Mouse (Mus musculus): Measurements from ENCODE around the gene Ptpn12.

Ptpn12 gene

DNA sequence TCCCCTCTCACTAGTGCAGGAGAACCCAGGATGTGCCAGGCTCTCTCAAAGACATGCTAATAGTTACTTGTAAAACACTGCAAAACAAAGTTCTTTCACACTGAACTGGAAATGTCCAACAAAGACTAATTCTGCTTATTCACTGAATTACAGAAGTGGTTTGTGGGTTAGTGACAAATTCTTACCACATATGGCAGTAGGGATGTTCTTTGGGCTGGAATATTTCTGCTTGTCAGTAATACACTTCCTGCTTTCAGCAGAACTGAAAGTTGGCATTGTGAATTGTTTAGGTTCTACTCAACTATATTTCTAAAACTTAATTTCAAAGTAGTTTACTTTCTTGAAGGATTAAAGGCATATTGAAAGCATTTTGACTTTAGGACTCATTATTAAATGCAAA is 25.5 kb downstream of the Ptpn12 start:
- DNase-seq (ENCODE audit: low spot score in 2 of 2) = no peak

DNA sequence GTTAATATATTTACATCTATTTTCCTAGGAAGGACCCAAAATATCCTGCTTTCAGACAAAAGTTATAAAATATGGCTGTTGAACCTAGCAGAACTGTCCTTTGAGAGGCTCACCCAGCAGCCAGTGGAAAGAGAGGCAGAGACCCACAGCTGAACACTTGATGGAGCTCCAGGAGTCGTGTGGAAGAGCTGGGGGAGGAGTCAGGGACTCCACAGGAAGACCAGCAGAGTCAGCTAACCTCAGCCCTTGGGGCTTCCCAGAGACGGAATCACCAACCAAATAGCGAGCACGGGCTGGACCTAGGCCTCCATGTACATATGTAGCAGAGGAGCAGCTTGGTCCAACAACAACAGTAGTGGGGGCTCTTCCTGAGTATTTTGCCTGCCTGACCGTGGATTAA is 38.6 kb downstream of the Ptpn12 start:
- DNase-seq (ENCODE audit: low spot score in 2 of 2) = no peak

DNA sequence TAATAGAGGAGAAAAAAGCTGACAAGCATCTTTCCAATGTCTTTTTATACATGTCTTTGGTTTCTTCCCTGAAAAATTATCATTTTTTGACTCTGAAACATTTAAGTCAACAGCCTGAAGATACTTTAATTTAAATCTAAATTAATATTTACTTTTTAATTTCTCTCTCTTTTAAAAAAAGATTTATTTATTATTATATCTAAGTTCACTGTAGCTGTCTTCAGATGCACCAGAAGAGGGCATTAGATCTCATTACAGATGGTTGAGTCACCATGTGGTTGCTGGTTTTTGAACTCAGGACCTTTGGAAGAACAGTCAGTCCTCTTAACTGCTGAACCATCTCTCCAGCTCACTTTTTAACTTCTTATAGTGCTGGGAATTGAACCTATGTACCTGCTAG is 44.8 kb downstream of the Ptpn12 start:
- DNase-seq (ENCODE audit: low spot score in 2 of 2) = no peak

- peak; percentile 60 to 63 for DNase-seq (ENCODE audit: low spot score in 2 of 2)
Observed at GRCm38 (mm10) chr5:21002723-21003122, 53.0 kb downstream of the Ptpn12 start.

GRCm38 (mm10) chr5:21001622-21002315 is 53.9 kb downstream of the Ptpn12 start:
- DNase-seq (ENCODE audit: low spot score in 2 of 2) = no peak

GRCm38 (mm10) chr5:20998427-20998826 is 57.3 kb downstream of the Ptpn12 start:
- no peak for DNase-seq (ENCODE audit: low spot score in 2 of 2)

GRCm38 (mm10) chr5:20997555-20997954 is 58.2 kb downstream of the Ptpn12 start:
- no peak for DNase-seq (ENCODE audit: low spot score in 2 of 2)

- DNase-seq (ENCODE audit: low spot score in 2 of 2) = no peak
Observed at GRCm38 (mm10) chr5:20990062-20990809, 65.5 kb downstream of the Ptpn12 start.

GRCm38 (mm10) chr5:20986271-20986670 is 69.4 kb downstream of the Ptpn12 start:
- no peak for DNase-seq (ENCODE audit: low spot score in 2 of 2)

DNA sequence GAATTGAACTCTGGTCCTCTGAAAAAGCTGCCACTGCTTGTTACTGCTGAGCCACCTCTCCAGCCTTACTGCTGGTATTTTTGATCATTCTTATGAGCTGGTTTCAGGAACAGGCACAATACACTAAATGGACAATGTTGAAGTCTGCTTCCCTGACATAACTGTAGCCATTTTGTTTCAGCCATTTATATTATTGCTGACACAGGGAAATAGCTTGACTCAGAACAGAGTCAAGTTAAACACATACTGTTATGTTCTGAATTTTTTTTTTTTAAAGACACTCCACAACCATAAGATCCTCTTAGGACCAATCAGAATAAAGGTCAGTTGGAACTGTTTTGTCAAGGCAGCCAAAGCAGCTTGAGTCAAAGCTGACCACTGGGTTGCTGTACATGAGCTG is 72.2 kb downstream of the Ptpn12 start:
- no peak for DNase-seq (ENCODE audit: low spot score in 2 of 2)

GRCm38 (mm10) chr5:20974690-20975089 is 81.0 kb downstream of the Ptpn12 start:
- DNase-seq (ENCODE audit: low spot score in 2 of 2) = no peak

DNA sequence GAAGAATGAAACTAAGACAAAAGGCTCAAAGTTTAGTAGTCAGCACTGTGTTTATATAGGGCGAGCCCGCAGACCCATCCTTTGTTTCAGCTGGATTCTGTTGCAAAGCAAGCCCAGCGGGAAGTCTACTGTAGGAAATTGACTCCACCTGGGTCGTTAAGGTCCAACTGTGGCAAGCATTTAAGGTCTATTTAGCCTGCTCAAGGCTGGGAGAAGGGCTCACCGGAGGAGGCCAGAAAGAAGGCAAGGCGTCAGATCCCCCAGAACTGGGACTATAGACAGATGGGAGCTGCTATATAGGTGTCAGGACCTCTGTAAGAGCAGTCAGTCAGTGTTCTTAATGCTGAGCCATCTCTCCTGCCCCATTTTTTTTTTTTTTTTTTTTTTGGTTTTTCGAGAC is 81.7 kb downstream of the Ptpn12 start:
- DNase-seq (ENCODE audit: low spot score in 2 of 2) = no peak

- DNase-seq (ENCODE audit: low spot score in 2 of 2) = no peak
Observed at GRCm38 (mm10) chr5:20973069-20973468, 82.6 kb downstream of the Ptpn12 start.

- DNase-seq (ENCODE audit: low spot score in 2 of 2) = peak; percentile 36 to 67
Observed at GRCm38 (mm10) chr5:20968963-20969362, 86.7 kb downstream of the Ptpn12 start.

DNA sequence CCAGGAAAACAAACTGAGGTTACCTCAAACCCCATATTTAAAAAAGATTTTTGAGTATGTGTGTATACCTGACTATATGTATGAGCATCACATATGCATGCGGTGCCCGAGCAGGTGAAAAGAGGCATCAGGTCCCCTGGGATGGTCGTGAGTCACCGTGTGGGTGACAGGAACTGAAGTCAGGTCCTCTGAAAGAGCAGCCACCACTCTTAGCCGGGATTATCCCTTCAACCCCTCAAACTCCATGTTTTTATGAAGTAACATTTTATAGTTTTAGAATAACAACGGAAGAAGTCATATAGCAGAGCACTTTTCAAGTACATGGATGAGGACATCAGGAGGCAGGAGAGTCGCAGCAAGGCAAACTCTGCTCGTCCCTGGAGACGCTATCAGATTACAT is 87.2 kb downstream of the Ptpn12 start:
- DNase-seq (ENCODE audit: low spot score in 2 of 2) = no peak

DNA sequence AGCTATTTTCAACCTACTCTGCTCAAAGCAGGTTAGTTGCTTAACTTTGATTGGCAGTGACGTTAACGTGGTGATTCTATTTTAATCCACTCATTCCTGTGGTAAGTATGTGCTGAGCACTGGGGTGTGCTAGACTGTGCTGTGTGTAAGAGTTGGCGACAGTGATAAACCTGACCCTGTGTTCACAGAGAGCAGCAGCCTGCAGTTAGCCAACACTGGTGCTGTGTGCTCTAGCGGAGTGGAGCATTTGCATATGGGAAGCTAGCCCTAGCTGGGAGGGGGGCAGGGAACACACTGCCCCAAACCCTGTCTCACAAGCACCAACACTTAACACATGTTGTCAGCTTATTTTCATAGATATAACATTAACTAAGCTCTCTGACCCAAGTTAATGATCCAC is 87.8 kb downstream of the Ptpn12 start:
- DNase-seq (ENCODE audit: low spot score in 2 of 2) = no peak

DNA sequence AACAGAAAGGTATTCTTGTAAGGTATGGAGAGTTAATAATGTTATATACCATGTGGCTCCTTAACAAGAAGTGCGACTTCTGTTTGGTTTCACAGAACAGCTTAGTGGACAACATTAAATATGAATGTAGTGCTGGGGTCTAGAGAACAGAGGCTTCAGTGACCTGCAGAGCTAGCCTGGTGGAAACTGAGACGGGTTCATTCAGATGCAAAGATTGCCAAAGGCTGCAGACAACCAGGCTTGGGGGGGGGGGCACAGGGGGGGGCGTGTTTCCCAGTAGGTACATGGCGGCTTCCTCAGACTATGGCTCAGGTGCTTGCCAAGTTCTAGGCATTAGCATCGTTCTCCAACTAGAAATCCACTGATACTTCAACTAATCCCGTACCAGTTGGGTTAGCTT is 91.3 kb downstream of the Ptpn12 start:
- DNase-seq (ENCODE audit: low spot score in 2 of 2) = no peak

- DNase-seq (ENCODE audit: low spot score in 2 of 2) = no peak
Observed at GRCm38 (mm10) chr5:20963295-20963694, 92.4 kb downstream of the Ptpn12 start.

DNA sequence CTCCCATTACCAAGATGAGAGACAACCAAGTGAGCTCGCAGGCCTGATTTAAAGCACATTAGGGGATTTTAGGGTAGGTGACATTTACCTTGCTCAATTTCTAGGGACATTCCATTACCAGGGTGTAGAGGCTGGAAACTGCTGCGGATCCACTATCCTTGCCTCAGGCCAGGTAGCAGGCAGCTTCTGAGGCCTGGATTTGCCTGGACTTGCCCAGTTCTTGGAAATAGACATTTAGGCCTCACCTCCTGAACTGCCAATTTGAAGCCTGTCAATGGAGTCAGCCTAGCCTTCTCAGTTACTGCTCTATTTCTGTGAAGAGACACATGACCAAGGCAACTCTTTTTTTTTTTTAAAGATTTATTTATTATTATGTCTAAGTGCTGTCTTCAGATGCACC is 94.8 kb downstream of the Ptpn12 start:
- DNase-seq (ENCODE audit: low spot score in 2 of 2) = no peak

DNA sequence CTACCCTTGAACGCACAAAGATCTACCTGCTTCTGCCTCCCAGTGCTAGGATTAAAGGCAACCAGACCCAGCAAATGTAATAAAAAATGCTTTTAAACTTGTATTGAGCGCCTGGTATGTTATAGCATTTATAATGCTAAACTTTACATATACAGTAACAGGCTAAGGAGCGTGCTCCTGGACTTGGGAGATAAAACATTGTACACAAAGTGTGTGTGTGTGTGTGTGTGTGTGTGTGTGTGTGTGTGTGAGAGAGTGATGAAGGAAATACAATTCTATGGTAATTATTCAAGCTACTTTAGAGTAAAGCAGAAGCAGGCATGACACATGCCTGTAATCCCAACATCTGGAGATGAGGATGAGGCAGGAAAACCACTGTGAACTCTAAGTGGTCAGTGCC is 99.4 kb downstream of the Ptpn12 start, which contains the start of gene Rsbn1l:
Gene Rsbn1l (minus strand): TSS at position 101 of the 400 bp plus-strand sequence.
- DNase-seq (ENCODE audit: low spot score in 2 of 2) = no peak

GRCm38 (mm10) chr5:20955114-20955835 is 100.4 kb downstream of the Ptpn12 start:
- DNase-seq (ENCODE audit: low spot score in 2 of 2) = no peak

DNA sequence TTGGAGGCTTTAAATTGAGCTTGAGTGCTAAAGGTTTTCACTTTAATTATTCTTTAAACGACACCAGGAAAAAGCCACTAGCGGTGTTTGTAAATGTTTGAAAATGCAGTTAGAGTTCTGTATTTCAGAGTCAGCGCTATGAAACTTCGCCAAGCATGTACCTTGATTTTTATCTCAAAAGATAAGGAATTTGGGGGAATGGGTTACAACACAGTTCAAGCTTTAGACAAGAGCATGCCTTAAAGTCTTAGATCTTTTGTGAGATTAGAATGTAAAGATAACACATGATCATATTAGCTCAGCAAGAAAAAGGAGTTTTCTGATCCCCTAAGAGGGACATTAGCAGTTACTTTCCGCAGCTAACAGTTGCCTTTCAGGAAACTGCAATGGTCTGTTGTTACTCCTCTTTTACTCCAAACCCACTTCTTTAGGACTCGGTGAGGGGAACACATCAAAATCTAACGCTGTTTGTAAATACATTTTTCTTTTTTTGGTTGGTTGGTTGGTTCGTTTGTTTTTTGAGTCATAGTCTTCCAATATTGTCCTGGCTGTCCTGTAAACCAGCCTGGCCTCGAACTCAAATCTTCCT is 103.3 kb downstream of the Ptpn12 start:
- no peak for DNase-seq (ENCODE audit: low spot score in 2 of 2)

Measured in thymus, postnatal 10 days (tissue).